18 mouse cellular contexts compared by ENCODE assay signal in genomic region chr3:36284066-36284465, GRCm38 (mm10).
"Had no signal": no experiment of that assay in that cellular context is flagged by ENCODE, and none has a peak within 500 bp of the region (broad histone marks: within the 10 kb centered on the region; RNA-seq: fewer than 3 reads in every experiment).

No protein-coding gene starts in this region.

- DNase-seq: lung, adult 2 months; lung, postnatal 10 days; lung, postnatal 4 days; retina, postnatal 1 day; right cerebral cortex, adult 18-20 months; right cerebral cortex, postnatal 25 days; right cerebral cortex, postnatal 4 days; spleen, adult 18-20 months; thymus, adult 2 months; thymus, postnatal 25 days; thymus, postnatal 4 days had no signal

- H3K36me3 ChIP-seq: lung, embryonic 15.5 days; midbrain, embryonic 13.5 days; midbrain, embryonic 15.5 days; neural tube, embryonic 12.5 days had no signal

- H3K4me2 ChIP-seq: lung, embryonic 15.5 days; midbrain, embryonic 11.5 days; midbrain, embryonic 13.5 days; midbrain, embryonic 15.5 days; neural tube, embryonic 12.5 days had no signal

- H3K4me1 ChIP-seq: lung, embryonic 15.5 days; megakaryocyte, embryonic 14.5 days; midbrain, embryonic 13.5 days; midbrain, embryonic 15.5 days; neural tube, embryonic 12.5 days had no signal

- ATAC-seq: midbrain, embryonic 13.5 days; midbrain, embryonic 15.5 days had no signal

- H3K27ac ChIP-seq: liver, embryonic 14.5 days; lung, embryonic 15.5 days; midbrain, embryonic 13.5 days; midbrain, embryonic 15.5 days; neural tube, embryonic 12.5 days had no signal

- H3K9ac ChIP-seq: liver, embryonic 14.5 days; lung, embryonic 15.5 days; midbrain, embryonic 13.5 days; midbrain, embryonic 15.5 days; neural tube, embryonic 12.5 days had no signal

- H3K27me3 ChIP-seq: lung, embryonic 15.5 days; megakaryocyte, embryonic 14.5 days; midbrain, embryonic 13.5 days; midbrain, embryonic 15.5 days; neural tube, embryonic 12.5 days had no signal

- H3K4me3 ChIP-seq: lung, embryonic 15.5 days; megakaryocyte, embryonic 14.5 days; midbrain, embryonic 13.5 days; midbrain, embryonic 15.5 days; neural tube, embryonic 12.5 days had no signal

- H3K9me3 ChIP-seq: lung, embryonic 15.5 days; midbrain, embryonic 13.5 days; midbrain, embryonic 15.5 days; neural tube, embryonic 12.5 days had no signal
